Mouse (Mus musculus): ENCODE data around the gene Gm47996.

DNA sequence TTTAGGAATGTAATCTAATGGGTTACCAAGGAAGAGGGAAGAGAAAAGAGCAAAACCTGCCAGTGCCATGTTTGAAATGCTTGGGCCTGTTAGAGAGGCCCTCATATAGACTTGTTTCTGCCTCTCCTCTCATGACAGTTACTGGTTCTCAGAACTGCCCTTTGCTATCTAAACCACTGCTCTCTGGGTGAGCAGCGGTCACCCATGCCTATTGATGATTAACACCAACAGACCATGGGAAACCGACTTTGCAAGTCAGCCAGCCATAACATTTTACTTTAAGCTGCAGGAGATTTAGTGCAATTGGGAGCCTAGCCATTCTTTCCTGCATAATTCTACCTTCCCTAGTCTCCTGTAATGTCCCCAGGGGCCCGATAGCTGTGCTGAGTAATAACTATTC is 6.5 kb downstream of the Gm47996 start:
- TF ChIP-seq POLR2A (IDR thresholded peaks at IDR 0.05; ENCODE audit: insufficient read depth, low read depth, low read length) (no peak), CTCF (IDR thresholded peaks at IDR 0.05; ENCODE audit: insufficient read depth, low read depth, low read length) (no peak)
